Mouse (Mus musculus) heart, adult 8-10 months (tissue): ENCODE data around the gene Zfp985. TPM values are rescaled to one million over a fixed set of nuclear protein-coding genes. Genes with fewer than 3 reads are reported as not detected.
"Not testable (repeated sequence)": the region's sequence is repeated elsewhere in the genome, so short reads cannot be mapped to it uniquely, and the experiment has no call there.

Experiments
- DNase-seq: peaks from one replicate; pipeline ENCODE4 v3.0.0; 2022; ENCODE audit warnings: low spot score
- total RNA-seq, 4 experiments: library from RNA; stranded (reverse); gene quantifications; 2 replicates each; pipeline ENCODE4 v1.2.4; 2022

Gene Zfp985
- total RNA-seq, 4 experiments from 2014 or later = 0.16 to 0.63 (median 0.28) TPM

- no peak for DNase-seq
These were observed 50.7 kb downstream of the Zfp985 start for GRCm38 (mm10) chr4:147603806-147604205.

DNA sequence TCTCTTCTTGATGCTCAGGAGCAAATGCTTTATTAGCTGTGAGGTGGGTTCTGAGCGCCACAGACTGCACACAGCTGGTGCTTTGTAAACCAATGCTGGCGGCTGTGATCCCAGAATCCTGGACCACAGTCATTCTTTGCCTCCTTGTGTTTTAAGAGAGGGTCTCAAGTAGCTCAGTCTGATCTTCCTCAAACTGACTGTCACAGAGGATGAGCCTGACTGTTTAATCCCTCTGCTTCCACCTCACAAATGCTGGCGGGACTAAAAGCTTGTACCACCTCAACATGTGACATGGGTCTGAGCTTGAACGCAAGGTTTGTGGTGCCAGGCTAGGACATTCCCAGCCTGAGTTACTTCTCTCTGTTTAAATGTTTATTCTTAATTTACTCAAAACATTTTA lies 52.4 kb downstream of the Zfp985 start:
- no peak for DNase-seq

DNA sequence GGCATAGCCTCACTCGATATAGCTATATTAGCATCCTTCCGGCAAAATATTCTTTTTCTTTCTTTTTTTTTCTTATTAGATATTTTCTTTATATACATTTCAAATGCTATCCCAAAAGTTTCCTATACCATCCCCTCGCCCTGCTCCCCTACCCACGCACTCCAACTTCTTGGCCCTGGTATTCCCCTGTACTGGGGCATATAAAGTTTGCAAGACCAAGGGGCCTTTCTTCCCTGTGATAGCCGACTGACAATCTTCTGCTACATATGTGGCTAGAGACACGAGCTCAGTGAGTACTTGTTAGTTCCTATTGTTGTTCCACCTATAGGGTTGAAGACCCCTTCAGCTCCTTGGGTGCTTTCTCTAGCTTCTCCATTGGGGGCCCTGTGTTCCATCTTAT lies 53.4 kb downstream of the Zfp985 start:
- not testable (repeated sequence) for DNase-seq

GRCm38 (mm10) chr4:147633818-147634262 lies 80.8 kb downstream of the Zfp985 start:
- not testable (repeated sequence) for DNase-seq

Other genes starting within 250 kb of the Zfp985 start
- not detected for gene Zfp988, start 247.6 kb upstream of the Zfp985 start, total RNA-seq
- gene Zfp978, start 192.0 kb upstream of the Zfp985 start, total RNA-seq = under 1 TPM in 1 of 4 experiments, not detected in 3; 0.98 TPM
- gene Zfp982, start 60.9 kb upstream of the Zfp985 start, total RNA-seq = 1 to 10 TPM; 8.1 to 9.8 (median 9.1) TPM
- gene Gm16503, start 13.1 kb upstream of the Zfp985 start, total RNA-seq = under 1 TPM in 3 of 4 experiments, not detected in 1; 0.16 to 0.31 (median 0.28) TPM
- 1 to 10 TPM; 1.9 to 3.0 (median 2.7) TPM for gene Zfp979, start 89.2 kb downstream of the Zfp985 start, total RNA-seq
- gene Zfp534, start 149.3 kb downstream of the Zfp985 start, total RNA-seq = under 1 TPM in 1 of 4 experiments, not detected in 3; 0.11 TPM